8 mouse cellular contexts compared by ENCODE assay signal in the genomic region with DNA sequence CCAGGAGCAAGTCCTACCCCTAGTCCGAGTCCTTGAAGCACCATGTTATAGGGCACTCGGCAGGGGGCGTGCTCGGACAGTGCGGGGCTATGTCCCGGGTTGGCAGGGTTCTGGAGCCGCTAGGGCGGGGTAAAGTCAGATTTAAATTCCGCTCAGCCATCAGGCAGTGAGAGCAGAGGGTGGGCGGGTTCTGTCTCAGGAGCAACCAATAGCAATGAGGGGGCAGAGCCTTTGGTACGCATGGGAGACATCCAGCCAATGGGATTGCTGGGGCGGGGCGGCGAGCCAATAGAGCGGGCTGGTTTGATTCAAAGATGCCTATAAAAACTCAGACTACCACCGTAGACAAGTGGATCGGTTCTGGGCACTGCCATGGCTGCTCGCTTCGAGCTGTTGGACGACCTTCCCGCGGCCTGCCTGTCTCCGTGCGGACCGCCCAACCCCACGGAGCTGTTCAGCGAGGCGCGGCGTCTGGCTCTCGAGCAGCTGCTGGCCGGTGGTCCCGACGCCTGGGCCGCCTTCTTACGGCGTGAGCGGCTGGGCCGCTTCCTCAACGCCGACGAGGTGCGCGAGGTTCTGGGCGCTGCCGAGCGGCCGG. TPM values are rescaled to one million over a fixed set of nuclear protein-coding genes. Genes with fewer than 3 reads are reported as not detected.
DNase-seq lines count a peak whose midpoint lies in the region; ATAC-seq and TF ChIP-seq lines count a peak whose summit lies in the region.

Gene Fam83d (plus strand): TSS at position 352 of the 598 bp plus-strand sequence.

- WGBS in embryonic facial prominence, embryonic 14.5 days = 0% methylated on average over 35 of the region's 48 CpGs
- under 1% methylated on average over 48 of the region's 48 CpGs for WGBS in heart, adult 2 months
- under 1% methylated on average over 48 of the region's 48 CpGs for WGBS in limb, embryonic 13.5 days
- under 1% methylated on average over 44 of the region's 48 CpGs for WGBS in midbrain, embryonic 16.5 days

- no peaks in the 10 kb centered on the region for H3K79me2 ChIP-seq in heart, adult 2 months (replicated peaks; ENCODE audit: control insufficient read depth, insufficient read depth, low read length)

- intact Hi-C loops in heart, adult 2 months (cut with DNase I) = loop anchor here (1.0 to 2.0 kb wide), 3 partner anchors 26 to 95 kb away; partner anchors contain the start of gene Dhx35

- 0 out of 2 replicates have a peak, but pooled peaks have one; percentile 35 for TF ChIP-seq EP300 in heart, adult 2 months (IDR thresholded peaks at IDR 0.05; ENCODE audit: insufficient read depth, low read depth, low read length)

- 0 out of 2 replicates have a peak, but pooled peaks have one; percentile 34 for TF ChIP-seq POLR2A in heart, adult 2 months (IDR thresholded peaks at IDR 0.05; ENCODE audit: insufficient read depth, low read depth, low read length)

- peak within 1 kb of the TSS; percentile 97 for H3K4me2 ChIP-seq in embryonic facial prominence, embryonic 14.5 days (ENCODE audit: low read depth, low read length)
- H3K4me2 ChIP-seq in limb, embryonic 13.5 days (replicated peaks) = peak within 1 kb of the TSS; percentile 91
- H3K4me2 ChIP-seq in midbrain, embryonic 16.5 days (ENCODE audit: low read length) = peak within 1 kb of the TSS; percentile 98

- H3K9me3 ChIP-seq in embryonic facial prominence, embryonic 14.5 days (ENCODE audit: control insufficient read depth, low read length) = no peaks in the 10 kb centered on the region
- no peaks in the 10 kb centered on the region for H3K9me3 ChIP-seq in limb, embryonic 13.5 days
- H3K9me3 ChIP-seq in midbrain, embryonic 16.5 days (replicated peaks; ENCODE audit: control insufficient read depth, low read length, poor library complexity, severe bottlenecking) = no peaks in the 10 kb centered on the region

- TF ChIP-seq CTCF in heart, adult 2 months (IDR thresholded peaks at IDR 0.05) = peak; percentile 84

- peak within 1 kb of the TSS; percentile 75 for H3K9ac ChIP-seq in embryonic facial prominence, embryonic 14.5 days (ENCODE audit: low read depth, low read length)
- peak within 1 kb of the TSS; percentile 19 for H3K9ac ChIP-seq in heart, adult 2 months (ENCODE audit: low read depth, low read length)
- peak within 1 kb of the TSS; percentile 77 for H3K9ac ChIP-seq in limb, embryonic 13.5 days
- peak within 1 kb of the TSS; percentile 49 for H3K9ac ChIP-seq in midbrain, embryonic 16.5 days (ENCODE audit: low read depth, low read length)

- no peaks in the 10 kb centered on the region for H3K36me3 ChIP-seq in embryonic facial prominence, embryonic 14.5 days (ENCODE audit: control insufficient read depth, insufficient read depth, low read length)
- no peaks in the 10 kb centered on the region for H3K36me3 ChIP-seq in heart, adult 2 months (ENCODE audit: control insufficient read depth, insufficient read depth, low read length)
- peaks cover 3% of the 10 kb centered on the region; the same call in 1 of the 2 replicates for H3K36me3 ChIP-seq in limb, embryonic 13.5 days
- H3K36me3 ChIP-seq in midbrain, embryonic 16.5 days (ENCODE audit: control insufficient read depth, insufficient read depth, low read length) = no peaks in the 10 kb centered on the region

- DNase-seq in 3T3-L1 (ENCODE audit: low read depth, low spot score) = peak; percentile 100
- peak; percentile 78 to 89 for DNase-seq in adrenal gland, postnatal 4 days (ENCODE audit: low spot score in 2 of 2)
- DNase-seq in embryonic facial prominence, embryonic 14.5 days (ENCODE audit: low spot score) = peak; percentile 99
- DNase-seq in heart, adult 2 months = peak; percentile 92 to 94
- DNase-seq in kidney, adult 8-10 months = peak; percentile 96 to 97
- DNase-seq in spleen, postnatal 10 days (ENCODE audit: low spot score in 2 of 2) = peak; percentile 91 to 98

- peak within 1 kb of the TSS; percentile 73 for H3K4me3 ChIP-seq in embryonic facial prominence, embryonic 14.5 days (ENCODE audit: low read depth, low read length)
- H3K4me3 ChIP-seq in heart, adult 2 months = peak within 1 kb of the TSS; percentile 69
- peak within 1 kb of the TSS; percentile 78 for H3K4me3 ChIP-seq in limb, embryonic 13.5 days
- H3K4me3 ChIP-seq in midbrain, embryonic 16.5 days (ENCODE audit: low read depth, low read length) = peak within 1 kb of the TSS; percentile 58

- peak; percentile 98 for ATAC-seq in embryonic facial prominence, embryonic 14.5 days (ENCODE audit: low read depth)
- peak; percentile 98 for ATAC-seq in limb, embryonic 13.5 days (ENCODE audit: low FRiP score, low read depth)
- ATAC-seq in midbrain, embryonic 16.5 days = peak; percentile 98

- peaks cover 34% of the 10 kb centered on the region for H3K4me1 ChIP-seq in embryonic facial prominence, embryonic 14.5 days (ENCODE audit: control insufficient read depth, insufficient read depth, low read length)
- H3K4me1 ChIP-seq in heart, adult 2 months (ENCODE audit: control insufficient read depth, insufficient read depth, low read length) = peaks cover 1% of the 10 kb centered on the region; the same call in 1 of the 2 replicates
- H3K4me1 ChIP-seq in limb, embryonic 13.5 days = peaks cover 45% of the 10 kb centered on the region
- peaks cover 11% of the 10 kb centered on the region for H3K4me1 ChIP-seq in midbrain, embryonic 16.5 days (ENCODE audit: control insufficient read depth, insufficient read depth, low read length)

- no peaks in the 10 kb centered on the region for H3K27me3 ChIP-seq in embryonic facial prominence, embryonic 14.5 days (replicated peaks; ENCODE audit: control insufficient read depth, insufficient read depth, low read length)
- no peaks in the 10 kb centered on the region for H3K27me3 ChIP-seq in heart, adult 2 months (ENCODE audit: control insufficient read depth, insufficient read depth, low read length)
- H3K27me3 ChIP-seq in limb, embryonic 13.5 days = no peaks in the 10 kb centered on the region
- H3K27me3 ChIP-seq in midbrain, embryonic 16.5 days (ENCODE audit: control insufficient read depth, insufficient read depth, low read depth, low read length) = no peaks in the 10 kb centered on the region

- H3K27ac ChIP-seq in embryonic facial prominence, embryonic 14.5 days (replicated peaks; ENCODE audit: low read depth, low read length) = peak within 1 kb of the TSS; percentile 77
- H3K27ac ChIP-seq in heart, adult 2 months = no peak within 1 kb of the TSS; the same call in 1 of the 2 replicates
- peak within 1 kb of the TSS; percentile 82 for H3K27ac ChIP-seq in limb, embryonic 13.5 days
- no peak within 1 kb of the TSS for H3K27ac ChIP-seq in midbrain, embryonic 16.5 days (ENCODE audit: low read length)

RNA-seq across cellular contexts. Expression of gene Fam83d, which starts in this region (rescaled TPM):
- total RNA-seq in adrenal gland, postnatal 4 days (2021) = 10 to 100 TPM; 10.6 to 11.3 TPM
- 30.7 and 37.9 TPM in 2 replicates for polyA plus RNA-seq in embryonic facial prominence, embryonic 14.5 days (2014; fragmentation: Nextera tagmentation; extraction: Ambion mirVana)
- under 1 TPM; 0.59 to 0.78 TPM for total RNA-seq in heart, adult 2 months (2021)
- 0.27 and 0.53 TPM in 2 replicates for polyA plus RNA-seq in heart, adult 2 months (2012; rRNA removed)
- polyA plus RNA-seq in limb, embryonic 13.5 days (2015; fragmentation: Nextera tagmentation; extraction: Ambion mirVana) = 43.6 and 49.4 TPM in 2 replicates
- polyA plus RNA-seq in midbrain, embryonic 16.5 days (2015; fragmentation: Nextera tagmentation; extraction: Ambion mirVana) = 4.7 and 5.4 TPM in 2 replicates

Comparison
In these comparisons a context has a peak if more than half of its experiments do, and no peak if none do; other contexts are left out.
1. RNA of gene Fam83d (total RNA-seq): 10.6 to 11.3 TPM in adrenal gland, postnatal 4 days; 0.59 to 0.78 TPM in heart, adult 2 months; every median in the first group is over 4 times any median in the second.
2. Peak in DNase-seq, H3K4me3 ChIP-seq and H3K9ac ChIP-seq in heart, adult 2 months; RNA of the gene not detected or under 1 TPM.
3. H3K27ac ChIP-seq: peak in embryonic facial prominence, embryonic 14.5 days (single experiment) and limb, embryonic 13.5 days (single experiment); none in heart, adult 2 months (single experiment) and midbrain, embryonic 16.5 days (single experiment).
4. H3K9ac ChIP-seq: peak in every context shown above with its lines; median percentile 77 in limb, embryonic 13.5 days; 75 in embryonic facial prominence, embryonic 14.5 days; 49 in midbrain, embryonic 16.5 days; 19 in heart, adult 2 months.
5. Peak in every context shown above with its lines, with median percentiles within 50 percentile points of each other: DNase-seq, ATAC-seq, H3K4me2 ChIP-seq and H3K4me3 ChIP-seq.